13 mouse cellular contexts compared by ENCODE assay signal in the genomic region with DNA sequence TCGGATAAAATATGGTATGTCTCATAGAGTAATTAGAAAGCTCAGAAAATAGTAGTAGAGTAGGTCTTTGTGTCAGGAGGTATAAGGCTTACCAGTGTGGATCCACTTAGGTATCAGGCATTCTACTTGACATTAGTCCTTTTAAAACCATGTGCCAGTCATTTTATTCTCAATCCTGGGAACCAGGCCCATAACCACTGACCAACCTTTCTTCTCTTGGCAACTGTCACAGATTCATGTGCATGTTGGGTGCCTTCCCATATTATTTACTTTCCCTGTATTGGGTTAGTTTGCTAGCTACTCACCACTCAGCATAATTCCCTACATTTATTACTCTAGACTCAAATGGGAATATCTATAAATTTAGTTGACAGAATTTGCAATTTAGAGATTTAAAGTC.
"Had no signal": no experiment of that assay in that cellular context is flagged by ENCODE, and none has a peak within 500 bp of the region (broad histone marks: within the 10 kb centered on the region; RNA-seq: fewer than 3 reads in every experiment).

No protein-coding gene starts in this region.

- ATAC-seq: lung, postnatal 0 days; midbrain, embryonic 13.5 days had no signal

- H3K9ac ChIP-seq: kidney, embryonic 15.5 days; limb, embryonic 12.5 days; liver, embryonic 15.5 days; midbrain, embryonic 13.5 days; neural tube, embryonic 15.5 days had no signal

- DNase-seq: kidney, postnatal 14 days; lung, adult 2 months; lung, postnatal 36 days; thymus, postnatal 14 days had no signal

- H3K4me2 ChIP-seq: kidney, embryonic 15.5 days; limb, embryonic 12.5 days; liver, embryonic 11.5 days; liver, embryonic 15.5 days; midbrain, embryonic 13.5 days; neural tube, embryonic 15.5 days had no signal

- H3K4me1 ChIP-seq: kidney, embryonic 15.5 days; limb, embryonic 12.5 days; liver, embryonic 15.5 days; midbrain, embryonic 13.5 days; neural tube, embryonic 15.5 days had no signal

- H3K36me3 ChIP-seq: kidney, embryonic 15.5 days; limb, embryonic 12.5 days; liver, embryonic 15.5 days; midbrain, embryonic 13.5 days; neural tube, embryonic 15.5 days had no signal

- H3K27ac ChIP-seq: kidney, embryonic 15.5 days; limb, embryonic 12.5 days; liver, embryonic 15.5 days; midbrain, embryonic 13.5 days; neural tube, embryonic 15.5 days; stomach, postnatal 0 days had no signal

- H3K27me3 ChIP-seq: kidney, embryonic 15.5 days; limb, embryonic 12.5 days; liver, embryonic 15.5 days; midbrain, embryonic 13.5 days; neural tube, embryonic 15.5 days had no signal

- H3K9me3 ChIP-seq: kidney, embryonic 15.5 days; limb, embryonic 12.5 days; liver, embryonic 15.5 days; midbrain, embryonic 13.5 days; neural tube, embryonic 15.5 days had no signal

- H3K4me3 ChIP-seq: kidney, embryonic 15.5 days; limb, embryonic 12.5 days; liver, embryonic 15.5 days; midbrain, embryonic 13.5 days; myocyte; neural tube, embryonic 15.5 days had no signal
